Mouse (Mus musculus): ENCODE measurements at regions not wholly inside any gene's neighbourhood (a gene's known extent, or its start where the extent isn't known, plus 50 kb on each side); places are given as distances from the start of the nearest gene placed in this dataset.
A peak's percentile ranks its signal among the peaks of the same experiment; 100 is the strongest.

GRCm38 (mm10) chr13:71653212-71653938 is 310.1 kb downstream of the Irx1 start:
- DNase-seq (ENCODE audit: extremely low read depth), result peak; percentile 9
- H3K79me2 ChIP-seq (replicated peaks; ENCODE audit: control insufficient read depth, extremely low read depth, insufficient read depth, poor library complexity, severe bottlenecking), result no peaks in the 10 kb centered on the region
- no peak overlapping the region for H3K9ac ChIP-seq (ENCODE audit: insufficient read depth, low read depth)
- no peak overlapping the region; the same call in 1 of the 2 replicates for H3K4me2 ChIP-seq (ENCODE audit: insufficient read depth, low read depth, poor library complexity, severe bottlenecking)
- H3K4me1 ChIP-seq (ENCODE audit: control insufficient read depth in 1 of 2, insufficient read depth in 2 of 2), result peaks cover 6 to 30% of the 10 kb centered on the region in 2 experiments
- no peaks in the 10 kb centered on the region for H3K36me3 ChIP-seq (replicated peaks in 1 of 2; ENCODE audit: control insufficient read depth in 1 of 2, insufficient read depth in 1 of 2, low read length in 1 of 2)
- dilution Hi-C loops (cut with MboI; ENCODE audit: extremely low pct_ligation_motif_present, extremely low pct_unique_long_range_greater_than_20kb, low sequenced_read_pairs) (no loop called here), in situ Hi-C loops (cut with MboI; ENCODE audit: low pct_ligation_motif_present, low pct_unique_long_range_greater_than_20kb, low sequenced_read_pairs) (no loop called here)
- H3K4me3 ChIP-seq (replicated peaks in 1 of 3; ENCODE audit: low read depth in 2 of 3, low read length in 2 of 3, poor library complexity in 1 of 3), result no peak overlapping the region
- H3K27ac ChIP-seq (ENCODE audit: insufficient read depth, low read depth), result no peak overlapping the region
- H3K27me3 ChIP-seq (replicated peaks), result no peaks in the 10 kb centered on the region
- no peak for TF ChIP-seq CHD1 (IDR thresholded peaks at IDR 0.05; ENCODE audit: low read depth, low read length)
- TF ChIP-seq RCOR1 (conservative IDR thresholded peaks at IDR 0.05; ENCODE audit: low read depth, low read length), result no peak
- TF ChIP-seq TCF12 (IDR thresholded peaks at IDR 0.05; ENCODE audit: low read depth, low read length), result no peak
- no peaks in the 10 kb centered on the region for H3K9me3 ChIP-seq (replicated peaks; ENCODE audit: low read length)

- Histone ChIP-seq H3K4me1 (ENCODE audit: control insufficient read depth in 1 of 2, insufficient read depth in 2 of 2) (peaks cover 6 to 22% of the 10 kb centered on the region in 2 experiments), H3K36me3 (replicated peaks in 1 of 2; ENCODE audit: control insufficient read depth in 1 of 2, insufficient read depth in 1 of 2, low read length in 1 of 2) (no peaks in the 10 kb centered on the region), H3K27me3 (replicated peaks) (no peaks in the 10 kb centered on the region), H3K9ac (ENCODE audit: insufficient read depth, low read depth) (no peak overlapping the region), H3K79me2 (replicated peaks; ENCODE audit: control insufficient read depth, extremely low read depth, insufficient read depth, poor library complexity, severe bottlenecking) (no peaks in the 10 kb centered on the region), H3K4me2 (ENCODE audit: insufficient read depth, low read depth, poor library complexity, severe bottlenecking) (no peak overlapping the region), H3K9me3 (replicated peaks; ENCODE audit: low read length) (no peaks in the 10 kb centered on the region), H3K27ac (ENCODE audit: insufficient read depth, low read depth) (no peak overlapping the region), H3K4me3 (replicated peaks in 1 of 3; ENCODE audit: low read depth in 2 of 3, low read length in 2 of 3, poor library complexity in 1 of 3) (no peak overlapping the region)
- DNase-seq (ENCODE audit: extremely low read depth), result peak; percentile 13
- dilution Hi-C loops (cut with MboI; ENCODE audit: extremely low pct_ligation_motif_present, extremely low pct_unique_long_range_greater_than_20kb, low sequenced_read_pairs), result no loop called here
- no peak for TF ChIP-seq ETS1 (conservative IDR thresholded peaks at IDR 0.05; ENCODE audit: low read depth, low read length)
- TF ChIP-seq MAX (IDR thresholded peaks at IDR 0.05; ENCODE audit: low read length), result no peak
- no peak for TF ChIP-seq CTCF (conservative IDR thresholded peaks at IDR 0.05 in 1 of 2, IDR thresholded peaks at IDR 0.05 in 1 of 2; ENCODE audit: low read depth in 2 of 2, low read length in 2 of 2)
- no peak for TF ChIP-seq MXI1 (IDR thresholded peaks at IDR 0.05; ENCODE audit: low read depth, low read length)
- TF ChIP-seq USF1 (IDR thresholded peaks at IDR 0.05; ENCODE audit: low read depth, low read length), result no peak
- TF ChIP-seq KAT2A (IDR thresholded peaks at IDR 0.05; ENCODE audit: insufficient replicate concordance, low read length), result no peak
- no peak for TF ChIP-seq RAD21 (IDR thresholded peaks at IDR 0.05; ENCODE audit: low read depth, low read length)
- TF ChIP-seq MYC (IDR thresholded peaks at IDR 0.05; ENCODE audit: low read depth, low read length), result no peak
- no peak for TF ChIP-seq POLR2AphosphoS2 (IDR thresholded peaks at IDR 0.05; ENCODE audit: low read depth, low read length)
- in situ Hi-C loops (cut with MboI; ENCODE audit: low pct_ligation_motif_present, low pct_unique_long_range_greater_than_20kb, low sequenced_read_pairs), result no loop called here
These were observed 313.6 kb downstream of the Irx1 start for GRCm38 (mm10) chr13:71649876-71650275.

GRCm38 (mm10) chr13:71649031-71649430 is 314.5 kb downstream of the Irx1 start:
- H3K4me1 ChIP-seq (ENCODE audit: control insufficient read depth in 1 of 2, insufficient read depth in 2 of 2), result peaks cover 3 to 14% of the 10 kb centered on the region in 2 experiments
- H3K79me2 ChIP-seq (replicated peaks; ENCODE audit: control insufficient read depth, extremely low read depth, insufficient read depth, poor library complexity, severe bottlenecking), result no peaks in the 10 kb centered on the region
- no peak overlapping the region for H3K9ac ChIP-seq (ENCODE audit: insufficient read depth, low read depth)
- H3K27ac ChIP-seq (ENCODE audit: insufficient read depth, low read depth), result no peak overlapping the region
- TF ChIP-seq UBTF (IDR thresholded peaks at IDR 0.05; ENCODE audit: low read depth, low read length) (no peak), ZMIZ1 (IDR thresholded peaks at IDR 0.05; ENCODE audit: low read depth, low read length) (no peak)
- no peak overlapping the region for H3K4me3 ChIP-seq (replicated peaks in 1 of 3; ENCODE audit: low read depth in 2 of 3, low read length in 2 of 3, poor library complexity in 1 of 3)
- dilution Hi-C loops (cut with MboI; ENCODE audit: extremely low pct_ligation_motif_present, extremely low pct_unique_long_range_greater_than_20kb, low sequenced_read_pairs), result no loop called here
- H3K4me2 ChIP-seq (ENCODE audit: insufficient read depth, low read depth, poor library complexity, severe bottlenecking), result no peak overlapping the region
- in situ Hi-C loops (cut with MboI; ENCODE audit: low pct_ligation_motif_present, low pct_unique_long_range_greater_than_20kb, low sequenced_read_pairs), result no loop called here
- no peaks in the 10 kb centered on the region for H3K36me3 ChIP-seq (replicated peaks in 1 of 2; ENCODE audit: control insufficient read depth in 1 of 2, insufficient read depth in 1 of 2, low read length in 1 of 2)
- DNase-seq (ENCODE audit: extremely low read depth), result no peak
- no peaks in the 10 kb centered on the region for H3K27me3 ChIP-seq (replicated peaks)
- no peaks in the 10 kb centered on the region for H3K9me3 ChIP-seq (replicated peaks; ENCODE audit: low read length)

Measured in CH12.LX (cell line).